Mouse (Mus musculus) kidney, adult 8-10 months (tissue): ENCODE data around the gene Gas8.
"Not testable (repeated sequence)": the region's sequence is repeated elsewhere in the genome, so short reads cannot be mapped to it uniquely, and the experiment has no call there.

Experiments
- DNase-seq, 2 experiments: peaks; one replicate each; pipeline ENCODE4 v3.0.0; 2022

Gene Gas8

GRCm38 (mm10) chr8:123518667-123519066, at the start of gene Gas8:
TSS of gene Gas8 (plus strand) at chr8:123518834.
- peak; percentile 90 for DNase-seq

DNA sequence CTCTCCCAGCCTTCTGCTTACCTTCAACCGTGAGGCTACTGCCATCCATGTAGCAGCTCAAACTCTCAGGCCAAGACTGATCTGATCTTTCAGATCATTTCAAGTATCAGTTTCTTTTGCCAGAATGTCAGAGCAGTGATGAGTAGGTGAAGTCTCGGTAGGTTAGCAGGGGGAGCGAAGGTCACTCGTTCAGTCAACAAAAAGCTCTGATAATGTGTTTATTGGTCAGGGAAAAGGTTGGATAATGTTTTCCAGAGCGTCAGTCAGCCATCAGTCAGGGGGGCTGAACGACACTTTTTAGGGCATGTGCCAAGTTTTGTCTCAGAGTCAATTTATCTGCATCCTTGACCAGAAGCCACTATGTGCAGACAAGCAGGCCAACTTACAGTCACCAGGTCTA, 45.6 kb upstream of the Gas8 start:
- not testable (repeated sequence) for DNase-seq

DNA sequence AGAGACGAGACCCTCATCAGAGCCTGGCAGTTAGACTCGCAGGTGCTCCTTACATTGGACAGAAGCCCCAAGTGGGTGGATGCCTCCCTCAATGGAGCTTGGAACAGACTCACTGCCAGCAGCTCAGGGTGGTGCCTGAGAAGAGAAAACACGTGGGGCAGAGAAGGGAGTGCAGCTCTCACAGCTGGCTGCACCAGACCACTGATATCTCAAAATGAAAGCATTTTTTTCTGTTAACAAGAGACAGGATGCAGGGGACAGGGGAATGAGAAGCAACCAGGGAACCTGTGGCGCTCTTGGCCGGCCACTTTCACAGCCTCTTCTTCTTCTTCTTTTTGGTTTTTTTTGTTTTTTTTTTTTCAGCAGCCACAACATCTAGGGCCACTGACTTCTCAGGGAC, 44.1 kb upstream of the Gas8 start:
- DNase-seq, result not testable (repeated sequence)

DNA sequence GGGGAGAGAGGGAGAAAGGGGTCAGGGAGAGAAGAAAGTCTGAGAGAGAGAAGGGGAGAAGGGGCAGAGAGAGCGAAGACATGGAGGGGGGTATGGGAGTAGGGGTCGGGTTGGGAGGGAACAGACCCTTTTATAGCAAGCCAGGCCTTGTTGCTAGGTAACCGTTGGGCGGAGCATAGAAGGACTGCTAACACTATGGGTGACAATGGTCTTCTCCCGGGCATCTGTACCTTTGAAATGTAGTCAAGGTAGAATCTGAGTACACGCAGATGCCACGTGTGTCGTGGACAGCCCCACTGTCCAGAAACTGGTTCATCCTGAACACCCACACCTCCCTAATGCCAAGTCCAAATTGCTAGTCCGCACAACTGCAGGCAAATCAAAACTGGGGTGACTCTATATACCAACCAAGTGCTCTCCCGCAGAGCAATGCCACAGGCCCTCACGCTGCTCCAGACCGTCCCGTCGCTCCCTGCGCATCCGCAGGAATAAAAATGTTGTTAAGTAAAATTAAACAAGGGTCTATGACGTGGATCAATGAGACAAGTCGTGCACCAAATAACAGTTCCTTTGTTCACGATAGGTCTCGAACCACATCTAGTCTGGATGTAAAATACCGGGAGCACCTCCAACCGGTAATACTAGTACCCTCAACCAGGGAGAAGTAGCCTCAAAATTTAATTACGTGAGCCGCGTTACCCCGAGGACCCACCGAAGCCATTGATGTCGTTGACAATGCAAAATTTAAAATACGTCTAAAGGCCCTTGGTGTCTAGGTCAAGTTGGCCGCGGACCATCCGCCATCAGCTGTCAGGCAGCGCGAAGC, 41.5 kb upstream of the Gas8 start:
- DNase-seq, result no peak

DNA sequence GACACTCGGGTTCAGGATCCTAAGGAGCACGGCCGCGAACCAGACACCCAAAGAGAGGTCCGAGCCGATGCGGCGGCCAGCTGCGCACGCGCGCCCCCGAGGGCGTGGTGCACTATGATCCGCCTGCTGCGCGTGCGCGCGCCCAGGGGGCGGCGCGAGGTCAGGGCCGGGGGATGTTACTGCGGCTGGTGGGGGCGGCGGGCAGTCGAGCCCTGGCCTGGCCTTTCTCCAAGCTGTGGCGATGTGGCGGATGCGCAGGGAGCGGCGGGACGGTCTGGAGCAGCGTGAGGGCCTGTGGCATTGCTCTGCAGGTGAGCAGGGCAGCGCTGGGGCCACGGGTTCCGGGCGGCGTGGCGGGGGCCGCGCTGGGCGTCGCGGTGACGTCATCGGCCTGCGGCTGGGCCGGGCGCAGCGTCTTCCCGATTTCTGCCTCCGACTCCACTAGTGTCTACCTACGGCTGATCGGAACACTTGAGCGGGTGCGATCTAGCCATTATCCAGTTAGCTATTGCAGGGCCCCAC, 40.8 kb upstream of the Gas8 start, which contains the start of gene Afg3l1:
Afg3l1 (plus strand) TSS at position 167 of the 522 bp plus-strand sequence.
- DNase-seq, result peak; percentile 89 to 92

- DNase-seq, result no peak
Measured at GRCm38 (mm10) chr8:123478456-123479218, 40.0 kb upstream of the Gas8 start.

- DNase-seq, result no peak
Measured at GRCm38 (mm10) chr8:123482627-123483026, 36.0 kb upstream of the Gas8 start.

DNA sequence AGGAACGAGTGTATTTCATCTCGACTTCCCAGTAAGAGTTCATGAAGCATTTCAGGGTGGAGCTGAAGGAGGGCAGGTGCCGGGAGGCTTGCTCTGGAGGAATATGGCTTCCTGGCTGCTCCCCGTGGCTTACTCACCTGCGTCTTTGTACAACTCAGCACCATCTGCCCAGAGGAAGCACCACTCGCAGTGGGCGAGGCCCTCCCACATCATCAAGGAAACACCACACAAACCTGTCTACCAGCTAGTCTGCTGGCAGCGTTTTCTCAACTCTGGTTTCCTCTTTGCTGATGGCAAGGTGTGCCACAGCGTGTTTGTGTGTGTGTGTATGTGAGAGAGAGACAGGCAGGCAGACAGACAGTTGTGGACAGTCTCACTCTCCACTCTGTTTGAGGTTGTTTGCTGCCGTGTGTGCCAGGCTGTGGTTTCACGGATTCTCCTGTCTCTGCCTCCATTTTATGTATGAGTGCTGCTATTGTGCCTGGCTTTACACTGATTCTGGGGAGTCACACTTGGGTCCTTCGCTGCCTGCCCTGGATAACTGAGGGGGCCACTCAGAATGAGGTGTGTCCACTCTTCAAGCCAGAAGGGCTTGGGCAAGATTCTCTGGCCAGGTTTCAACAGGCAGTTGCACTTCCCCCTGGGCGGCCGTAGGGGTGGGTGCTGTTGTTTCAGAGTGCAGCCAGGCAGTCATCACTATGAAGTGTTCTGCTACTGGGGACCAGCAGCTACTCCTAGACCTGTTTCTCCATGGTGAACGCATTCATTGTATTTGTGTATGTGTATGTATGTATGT, 27.2 kb upstream of the Gas8 start:
- DNase-seq, result no peak

GRCm38 (mm10) chr8:123492898-123493297, 25.7 kb upstream of the Gas8 start:
- no peak for DNase-seq

DNA sequence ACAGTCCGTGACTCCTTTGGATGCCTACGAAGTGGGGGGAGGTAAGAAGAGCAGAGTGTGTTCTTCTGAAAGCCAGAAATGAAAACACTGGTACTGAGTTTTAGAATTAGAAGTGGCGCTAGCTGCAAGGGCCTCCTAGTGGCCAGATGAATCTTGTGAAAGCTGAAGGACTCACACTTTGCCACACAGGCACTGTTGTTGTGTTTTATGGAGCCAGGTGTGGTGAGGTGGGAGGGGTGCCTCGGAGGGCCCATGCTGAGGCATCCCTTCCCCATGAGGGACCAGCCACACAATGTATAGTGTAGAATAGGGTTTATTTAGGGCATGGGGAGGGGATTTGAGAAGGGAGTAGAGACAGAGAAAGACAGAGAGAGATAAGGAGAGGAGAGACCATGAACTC, 20.9 kb upstream of the Gas8 start:
- DNase-seq, result no peak

DNA sequence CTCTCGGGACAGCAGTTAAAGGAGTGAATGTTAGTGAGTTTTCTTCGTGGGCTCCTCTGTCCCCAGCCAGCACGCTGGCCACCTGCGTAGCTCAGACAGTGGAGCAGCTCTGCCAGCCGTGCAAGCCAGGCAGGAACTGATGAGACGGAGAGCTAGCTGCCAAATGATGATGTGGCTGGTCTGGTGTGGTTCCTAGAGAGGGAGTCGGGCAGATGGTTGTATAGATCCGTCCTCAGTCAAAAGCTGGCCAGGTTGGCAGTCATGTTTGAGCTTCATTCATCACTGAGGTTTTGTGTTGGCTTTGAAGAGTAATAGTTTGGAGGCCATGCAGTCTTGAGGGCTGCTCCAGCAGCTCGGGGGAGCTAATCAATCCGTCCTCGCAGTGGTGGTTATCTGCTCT, 19.7 kb upstream of the Gas8 start:
- DNase-seq, result no peak

GRCm38 (mm10) chr8:123499556-123499955, 19.1 kb upstream of the Gas8 start:
- DNase-seq, result no peak

- DNase-seq, result no peak
Measured at GRCm38 (mm10) chr8:123502192-123502591, 16.4 kb upstream of the Gas8 start.

DNA sequence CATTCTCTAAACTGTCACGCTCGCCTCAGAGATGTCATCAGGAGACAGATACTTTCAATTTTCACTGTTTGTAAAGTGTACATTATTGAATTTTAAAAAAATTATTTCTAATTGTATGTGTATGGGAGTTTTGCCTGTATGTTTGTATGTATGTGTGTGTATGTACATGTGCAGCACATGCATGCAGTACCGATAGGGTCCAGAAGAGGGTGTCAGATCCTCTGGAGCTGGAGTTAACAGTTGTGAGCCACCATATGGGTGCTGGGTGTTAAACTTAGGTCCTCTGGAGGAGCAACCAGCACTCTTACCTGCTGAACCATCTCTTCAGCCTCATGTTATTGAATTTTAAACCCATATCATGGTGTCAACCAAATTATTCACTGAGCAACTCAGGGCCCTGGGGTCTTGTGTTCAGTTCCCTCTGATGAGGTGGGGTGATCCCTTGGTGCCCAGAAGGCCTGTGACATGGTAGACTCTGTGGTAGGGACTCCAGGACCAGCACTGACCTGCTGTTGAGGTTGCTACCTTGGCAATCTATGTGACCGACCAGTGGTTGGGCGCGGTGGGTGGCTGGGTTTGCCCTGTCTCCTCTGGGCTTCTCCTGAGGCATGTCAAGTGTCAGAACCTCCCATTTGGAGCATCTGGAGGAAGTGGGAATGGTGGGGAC, 14.7 kb upstream of the Gas8 start:
- no peak for DNase-seq

DNA sequence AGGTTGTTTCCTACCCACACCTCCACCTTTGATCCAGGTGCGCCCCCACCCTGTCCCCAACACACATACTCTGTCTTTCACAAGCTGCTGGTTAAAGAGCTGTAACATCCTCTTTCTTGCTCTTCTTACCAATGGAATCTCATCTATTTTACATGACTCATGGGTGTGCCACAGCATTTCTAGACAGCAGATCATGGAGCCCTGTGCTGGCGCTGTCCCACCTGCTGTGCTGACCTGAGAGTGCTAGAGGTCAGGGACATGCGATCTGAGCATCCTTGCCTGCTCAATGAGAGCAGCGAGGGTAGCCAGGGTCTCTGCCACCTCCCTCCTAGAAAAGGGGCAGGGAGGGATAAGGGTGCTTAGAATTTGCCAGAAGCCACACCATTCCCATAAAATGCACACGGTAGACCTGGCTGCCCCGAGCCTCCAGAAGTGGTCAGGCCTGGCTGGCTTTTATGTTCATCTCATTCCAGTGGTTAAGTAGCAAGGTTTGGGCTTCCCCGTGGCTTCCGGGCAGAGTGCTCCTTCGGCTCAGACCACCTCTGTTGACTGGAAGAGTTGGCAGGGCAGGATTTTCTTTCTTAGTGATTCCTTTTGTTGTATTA, 13.9 kb upstream of the Gas8 start:
- no peak for DNase-seq

- no peak for DNase-seq
Measured at GRCm38 (mm10) chr8:123505267-123505666, 13.4 kb upstream of the Gas8 start.

DNA sequence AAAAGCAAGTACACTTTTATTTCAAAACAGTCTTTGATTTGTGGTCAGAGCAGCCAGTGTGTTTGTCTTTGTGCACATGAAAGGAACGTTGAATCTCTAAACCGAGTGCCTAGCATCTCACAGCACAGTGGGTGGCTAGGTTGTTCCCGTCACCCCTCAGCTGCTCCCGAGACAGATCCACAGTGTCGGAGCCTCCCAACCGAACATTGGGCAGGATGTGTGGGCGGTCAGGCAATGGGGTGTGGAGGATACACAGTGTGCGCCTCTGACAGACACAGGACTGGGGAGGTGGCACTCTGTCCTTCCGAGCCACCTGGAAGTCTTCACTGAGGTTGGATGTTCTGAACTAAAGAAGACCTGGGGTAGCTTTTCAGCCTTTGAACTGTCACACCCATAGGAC, 12.9 kb upstream of the Gas8 start:
- DNase-seq, result no peak

GRCm38 (mm10) chr8:123507153-123507552, 11.5 kb upstream of the Gas8 start:
- no peak for DNase-seq

DNA sequence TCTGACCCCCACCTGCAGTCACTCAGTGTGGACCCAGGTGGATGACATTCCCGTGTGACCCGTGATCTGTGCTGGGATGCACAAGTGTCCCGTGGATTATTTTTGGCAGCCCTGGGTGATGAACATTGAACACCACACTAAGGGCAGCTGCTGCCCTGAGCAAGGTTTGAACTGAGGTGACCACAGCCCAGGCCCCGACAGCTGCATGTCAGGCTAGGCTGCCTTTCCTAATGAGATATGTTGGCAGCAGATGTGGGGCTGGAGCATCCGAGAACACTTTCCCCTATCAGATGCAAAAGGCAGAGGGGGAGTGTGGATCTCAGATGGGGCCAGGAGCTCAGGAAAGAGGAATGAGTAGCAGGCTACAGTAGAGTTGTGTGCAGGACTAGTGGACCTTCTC, 7.8 kb upstream of the Gas8 start:
- DNase-seq, result no peak

GRCm38 (mm10) chr8:123514136-123514535, 4.5 kb upstream of the Gas8 start:
- no peak for DNase-seq

DNA sequence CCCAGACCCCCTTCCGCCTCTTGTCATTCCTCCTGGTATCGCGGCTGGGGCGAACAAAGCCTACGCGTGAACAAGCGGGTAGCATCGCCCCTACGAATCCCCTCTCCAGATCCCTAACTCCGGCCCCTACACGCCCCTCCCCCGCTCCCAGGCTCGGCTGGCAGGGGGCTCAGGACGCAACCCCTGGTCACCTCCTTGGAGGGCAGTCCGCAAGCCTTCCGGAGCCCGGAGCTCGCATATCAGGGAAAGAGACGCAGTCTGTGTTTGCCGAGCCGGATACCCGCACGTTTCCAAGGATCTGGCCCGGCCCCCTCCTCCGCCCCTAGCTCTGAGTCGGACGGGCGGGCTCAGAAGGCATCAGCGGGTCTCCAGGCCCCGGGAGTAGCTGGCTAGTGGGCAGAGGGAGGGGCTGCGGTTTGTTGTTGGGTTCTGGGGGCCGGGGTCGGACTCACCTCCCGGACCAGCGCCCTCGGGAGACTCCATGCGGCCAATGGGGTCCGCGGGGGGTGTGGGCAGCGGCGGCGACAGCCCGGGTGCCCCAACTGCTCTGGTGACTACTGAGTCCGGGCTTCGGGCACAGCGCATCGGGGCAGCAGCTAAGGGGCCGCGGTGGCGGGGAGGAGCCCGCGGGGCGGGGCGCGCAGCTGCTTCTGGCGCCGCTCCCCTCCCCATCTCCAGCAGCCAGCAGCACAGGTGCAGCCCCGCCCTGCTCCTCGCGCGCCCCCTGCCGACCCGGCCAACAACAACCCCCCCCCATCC, 3.7 kb upstream of the Gas8 start, which contains the start of gene Dbndd1:
Dbndd1 (minus strand) TSS at position 683 of the 759 bp plus-strand sequence.
- no peak for DNase-seq
